Mouse (Mus musculus): Measurements from ENCODE around the gene Rdh12. TPM values are rescaled to one million over a fixed set of nuclear protein-coding genes. Genes with fewer than 3 reads are reported as not detected.

Gene Rdh12
- polyA plus RNA-seq, 1 experiment from 2014 or later, result 1.5 TPM

- ATAC-seq (ENCODE audit: low FRiP score), result no peak
- Histone ChIP-seq H3K4me3 (no peak overlapping the region), H3K4me1 (no peaks in the 10 kb centered on the region), H3K9me3 (replicated peaks) (no peaks in the 10 kb centered on the region), H3K27me3 (no peaks in the 10 kb centered on the region), H3K4me2 (replicated peaks) (no peak overlapping the region), H3K36me3 (peaks cover 58% of the 10 kb centered on the region), H3K9ac (no peak overlapping the region), H3K27ac (no peak overlapping the region)
- 89% methylated on average over 2 of the region's 2 CpGs for WGBS
Observed at GRCm38 (mm10) chr12:79260154-79260553, 51.4 kb downstream of the Rdh12 start.

DNA sequence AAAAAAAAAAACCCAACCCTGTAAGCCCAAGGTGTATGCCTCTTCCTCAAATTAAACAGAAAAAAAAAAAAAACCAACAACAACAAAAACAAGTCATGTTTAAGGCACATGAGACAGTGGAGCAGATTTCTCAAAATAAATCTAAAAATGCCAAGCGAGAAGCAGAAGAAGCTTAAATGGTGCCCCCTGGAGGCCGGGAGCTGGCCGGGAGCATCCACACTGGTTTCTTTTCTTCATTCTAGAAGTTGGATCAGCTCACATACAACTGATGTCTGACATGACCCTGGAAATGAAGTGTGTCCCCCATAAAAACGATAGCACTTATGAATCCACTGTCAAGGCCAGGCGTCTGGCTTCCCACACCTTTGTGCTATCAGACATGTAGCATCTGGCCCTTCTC, 52.3 kb downstream of the Rdh12 start:
- Histone ChIP-seq H3K4me3 (no peak overlapping the region), H3K9me3 (replicated peaks) (no peaks in the 10 kb centered on the region), H3K4me1 (no peaks in the 10 kb centered on the region), H3K4me2 (replicated peaks) (no peak overlapping the region), H3K27me3 (no peaks in the 10 kb centered on the region), H3K9ac (no peak overlapping the region), H3K27ac (no peak overlapping the region), H3K36me3 (peaks cover 62% of the 10 kb centered on the region)
- WGBS, result 64% methylated on average over 5 of the region's 5 CpGs
- ATAC-seq (ENCODE audit: low FRiP score), result no peak

Other genes starting within 250 kb of the Rdh12 start
- gene Tmem229b, start 201.3 kb upstream of the Rdh12 start, polyA plus RNA-seq (2016; fragmentation: Nextera tagmentation; extraction: Ambion mirVana), result 23.6 and 27.5 TPM in 2 replicates
- gene Plekhh1, start 179.8 kb upstream of the Rdh12 start, polyA plus RNA-seq (2016; fragmentation: Nextera tagmentation; extraction: Ambion mirVana), result 4.9 and 5.7 TPM in 2 replicates
- 27.1 and 28.3 TPM in 2 replicates for gene Pigh, start 119.3 kb upstream of the Rdh12 start, polyA plus RNA-seq (2016; fragmentation: Nextera tagmentation; extraction: Ambion mirVana)
- 16.4 and 17.6 TPM in 2 replicates for gene Arg2, start 78.1 kb upstream of the Rdh12 start, polyA plus RNA-seq (2016; fragmentation: Nextera tagmentation; extraction: Ambion mirVana)
- 126 and 131 TPM in 2 replicates for gene Vti1b, start 36.2 kb upstream of the Rdh12 start, polyA plus RNA-seq (2016; fragmentation: Nextera tagmentation; extraction: Ambion mirVana)
- 28.2 and 28.9 TPM in 2 replicates for gene Rdh11, start 16.6 kb upstream of the Rdh12 start, polyA plus RNA-seq (2016; fragmentation: Nextera tagmentation; extraction: Ambion mirVana)
- 15.0 and 15.8 TPM in 2 replicates for gene Zfyve26, start 87.4 kb downstream of the Rdh12 start, polyA plus RNA-seq (2016; fragmentation: Nextera tagmentation; extraction: Ambion mirVana)
- gene Rad51b, start 88.4 kb downstream of the Rdh12 start, polyA plus RNA-seq (2016; fragmentation: Nextera tagmentation; extraction: Ambion mirVana), result 4.3 and 5.2 TPM in 2 replicates

Data from hindbrain, embryonic 12.5 days (tissue).